In genomic region chr7:144239571-144240370, GRCm38 (mm10) we compare ENCODE assay signal across 13 mouse cellular contexts.
DNase-seq lines count a peak whose midpoint lies in the region; ATAC-seq and TF ChIP-seq lines count a peak whose summit lies in the region.
"Had no signal": no experiment of that assay in that cellular context is flagged by ENCODE, and none has a peak within 500 bp of the region (broad histone marks: within the 10 kb centered on the region; RNA-seq: fewer than 3 reads in every experiment).

No protein-coding gene starts in this region.

- TF ChIP-seq EP300 in liver, postnatal 0 days (IDR thresholded peaks at IDR 0.05; ENCODE audit: low read depth) = no peak
- TF ChIP-seq EP300 in stomach, postnatal 0 days (optimal IDR thresholded peaks at IDR 0.05) = no peak

- peaks cover 60% of the 10 kb centered on the region for H3K4me1 ChIP-seq in forebrain, embryonic 13.5 days
- H3K4me1 ChIP-seq in liver, postnatal 0 days (ENCODE audit: insufficient read depth) = peaks cover 7% of the 10 kb centered on the region; the same call in 1 of the 2 replicates
- H3K4me1 ChIP-seq in stomach, postnatal 0 days (replicated peaks; ENCODE audit: control insufficient read depth, insufficient read depth) = no peaks in the 10 kb centered on the region

- 36% methylated on average over 6 of the region's 6 CpGs for WGBS in forebrain, embryonic 13.5 days
- 34% methylated on average over 6 of the region's 6 CpGs for WGBS in liver, postnatal 0 days (ENCODE audit: insufficient replicate concordance)
- WGBS in stomach, postnatal 0 days = 42% methylated on average over 6 of the region's 6 CpGs

- H3K27me3 ChIP-seq in forebrain, embryonic 13.5 days = no peaks in the 10 kb centered on the region
- no peaks in the 10 kb centered on the region for H3K27me3 ChIP-seq in liver, postnatal 0 days (ENCODE audit: insufficient read depth, low read length)
- H3K27me3 ChIP-seq in stomach, postnatal 0 days (ENCODE audit: control insufficient read depth, insufficient read depth, low read length) = no peaks in the 10 kb centered on the region
- H3K27me3 ChIP-seq: lung, embryonic 15.5 days had no signal

- TF ChIP-seq CTCF in left cerebral cortex, adult 2 months (IDR thresholded peaks at IDR 0.05) = peak; percentile 2; the same call in 1 of the 2 replicates
- TF ChIP-seq CTCF in liver, postnatal 0 days (IDR thresholded peaks at IDR 0.05; ENCODE audit: low read depth) = no peak
- no peak for TF ChIP-seq CTCF in stomach, postnatal 0 days (IDR thresholded peaks at IDR 0.05; ENCODE audit: low read depth)

- peak overlapping the region; percentile 63 for H3K4me2 ChIP-seq in forebrain, embryonic 13.5 days
- H3K4me2 ChIP-seq in liver, postnatal 0 days (ENCODE audit: low read depth, low read length) = no peak overlapping the region
- H3K4me2 ChIP-seq in stomach, postnatal 0 days (replicated peaks; ENCODE audit: low read depth) = no peak overlapping the region
- H3K4me2 ChIP-seq: heart, embryonic 11.5 days; lung, embryonic 15.5 days had no signal

- intact Hi-C loops in left cerebral cortex, adult 2 months (cut with DNase I) = loop anchor here (1.0 to 2.0 kb wide), 2 partner anchors 45 to 175 kb away; no protein-coding TSS in a partner anchor
- intact Hi-C loops in left cerebral cortex, postnatal 4 days (cut with DNase I) = loop anchor here (5.0 kb wide), 1 partner anchor 183 kb away; no protein-coding TSS in a partner anchor

- H3K27ac ChIP-seq in left cerebral cortex, adult 2 months = peak overlapping the region; percentile 67
- H3K27ac ChIP-seq in forebrain, embryonic 13.5 days = peak overlapping the region; percentile 77
- H3K27ac ChIP-seq in liver, postnatal 0 days (ENCODE audit: low read depth) = no peak overlapping the region
- H3K27ac ChIP-seq in stomach, postnatal 0 days (replicated peaks) = no peak overlapping the region; the same call in 1 of the 2 replicates
- H3K27ac ChIP-seq: lung, embryonic 15.5 days had no signal

- peak overlapping the region; percentile 40 for H3K4me3 ChIP-seq in left cerebral cortex, adult 2 months
- peak overlapping the region; percentile 39 for H3K4me3 ChIP-seq in forebrain, embryonic 13.5 days
- no peak overlapping the region for H3K4me3 ChIP-seq in liver, postnatal 0 days (ENCODE audit: low read depth, low read length)
- H3K4me3 ChIP-seq in stomach, postnatal 0 days (ENCODE audit: low read depth, low read length) = no peak overlapping the region
- H3K4me3 ChIP-seq: lung, embryonic 15.5 days; myocyte had no signal

- H3K36me3 ChIP-seq in forebrain, embryonic 13.5 days (ENCODE audit: poor library complexity, severe bottlenecking) = no peaks in the 10 kb centered on the region
- H3K36me3 ChIP-seq in liver, postnatal 0 days (replicated peaks; ENCODE audit: insufficient read depth, low read length) = no peaks in the 10 kb centered on the region
- H3K36me3 ChIP-seq in stomach, postnatal 0 days (ENCODE audit: control insufficient read depth, insufficient read depth, low read length) = no peaks in the 10 kb centered on the region
- H3K36me3 ChIP-seq: lung, embryonic 15.5 days had no signal

- no peak for DNase-seq in left cerebral cortex, adult 2 months (ENCODE audit: extremely low spot score in 1 of 2, low spot score in 2 of 2)
- DNase-seq in left cerebral cortex, postnatal 4 days = no peak
- no peak for DNase-seq in liver, postnatal 0 days
- DNase-seq in stomach, postnatal 0 days (ENCODE audit: low spot score) = no peak
- DNase-seq in urinary bladder, postnatal 4 days (ENCODE audit: low spot score in 2 of 2) = no peak
- no peak for DNase-seq in adrenal gland, postnatal 14 days
- DNase-seq: cerebellum, adult 8-10 months; kidney, adult 11 months; thymus, adult 18-20 months had no signal

- H3K9me3 ChIP-seq in forebrain, embryonic 13.5 days (replicated peaks) = no peaks in the 10 kb centered on the region
- no peaks in the 10 kb centered on the region for H3K9me3 ChIP-seq in liver, postnatal 0 days (ENCODE audit: low read length)
- H3K9me3 ChIP-seq in stomach, postnatal 0 days (ENCODE audit: control insufficient read depth, low read length) = no peaks in the 10 kb centered on the region
- H3K9me3 ChIP-seq: lung, embryonic 15.5 days had no signal

- ATAC-seq in forebrain, embryonic 13.5 days = peak; percentile 32; the same call in 1 of the 2 replicates
- 0 out of 2 replicates have a peak, but pooled peaks have one; percentile 17 for ATAC-seq in liver, postnatal 0 days
- ATAC-seq in stomach, postnatal 0 days (ENCODE audit: low FRiP score, low TSS enrichment) = 0 out of 2 replicates have a peak, but pooled peaks have one; percentile 17

- peak overlapping the region; percentile 66 for H3K9ac ChIP-seq in forebrain, embryonic 13.5 days
- no peak overlapping the region for H3K9ac ChIP-seq in liver, postnatal 0 days (replicated peaks)
- no peak overlapping the region for H3K9ac ChIP-seq in stomach, postnatal 0 days (ENCODE audit: low read length)
- H3K9ac ChIP-seq: lung, embryonic 15.5 days had no signal

Comparison
In these comparisons a context has a peak if more than half of its experiments do, and no peak if none do; other contexts are left out.
1. H3K27ac ChIP-seq: peak in left cerebral cortex, adult 2 months (single experiment) and forebrain, embryonic 13.5 days (single experiment); none in liver, postnatal 0 days (single experiment) and stomach, postnatal 0 days (single experiment).
2. H3K4me3 ChIP-seq: peak in left cerebral cortex, adult 2 months (single experiment) and forebrain, embryonic 13.5 days (single experiment); none in liver, postnatal 0 days (single experiment) and stomach, postnatal 0 days (single experiment).
3. Peak in every context shown above with its lines, with median percentiles within 50 percentile points of each other: ATAC-seq.